Mouse (Mus musculus): Measurements from ENCODE around the gene Sptan1. TPM values are rescaled to one million over a fixed set of nuclear protein-coding genes. Genes with fewer than 3 reads are reported as not detected.

Sptan1 gene
- total RNA-seq, 1 experiment from 2014 or later = 326 TPM

DNA sequence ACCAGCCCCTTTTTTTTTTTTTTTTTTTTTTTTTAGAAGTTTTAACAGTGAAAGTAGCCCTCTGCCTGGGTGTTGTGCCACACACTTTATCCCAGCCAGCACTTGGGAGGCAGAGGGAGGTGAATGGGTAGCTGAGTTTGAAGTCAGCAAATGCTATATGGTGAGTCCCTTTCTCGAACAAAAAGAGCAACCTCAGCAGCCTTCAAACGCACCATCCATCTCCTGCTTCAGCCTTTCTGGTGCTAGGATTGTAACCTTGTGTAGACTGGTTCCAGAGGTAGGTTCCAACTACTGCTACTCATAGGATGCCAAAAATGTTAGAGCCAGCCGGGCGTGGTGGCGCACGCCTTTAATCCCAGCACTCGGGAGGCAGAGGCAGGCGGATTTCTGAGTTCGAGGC, 111.1 kb downstream of the Sptan1 start:
- no peak for ATAC-seq (replicated peaks; ENCODE audit: insufficient number of reproducible peaks, low FRiP score, low TSS enrichment, poor library complexity, severe bottlenecking)

- ATAC-seq (replicated peaks; ENCODE audit: insufficient number of reproducible peaks, low FRiP score, low TSS enrichment, poor library complexity, severe bottlenecking) = no peak
These were observed 111.6 kb downstream of the Sptan1 start for GRCm38 (mm10) chr2:30076959-30077358.

GRCm38 (mm10) chr2:30077502-30078348, 112.4 kb downstream of the Sptan1 start, which contains the start of gene Pkn3:
TSS of gene Pkn3 (plus strand) at chr2:30077684.
- peak; percentile 78 for ATAC-seq (replicated peaks; ENCODE audit: insufficient number of reproducible peaks, low FRiP score, low TSS enrichment, poor library complexity, severe bottlenecking)

DNA sequence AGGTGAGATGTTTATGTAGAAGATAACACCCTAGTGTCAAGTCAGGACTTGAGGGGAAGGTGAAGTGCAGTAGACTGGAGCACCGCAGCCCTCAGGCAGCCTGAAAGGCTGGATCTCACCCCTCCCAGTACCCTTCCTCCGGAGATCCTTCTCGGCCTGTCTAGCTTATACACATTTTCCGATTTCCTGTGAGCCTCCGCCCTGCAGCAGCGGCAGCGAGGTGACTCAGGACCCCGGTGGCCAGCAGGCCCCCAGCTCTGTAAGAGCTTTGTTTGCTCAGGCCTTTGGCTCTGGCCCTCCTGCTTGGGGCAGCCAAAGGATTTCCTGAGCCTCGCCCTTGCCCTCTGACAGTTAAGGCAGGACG, 113.0 kb downstream of the Sptan1 start:
- ATAC-seq (replicated peaks; ENCODE audit: insufficient number of reproducible peaks, low FRiP score, low TSS enrichment, poor library complexity, severe bottlenecking) = no peak

- ATAC-seq (replicated peaks; ENCODE audit: insufficient number of reproducible peaks, low FRiP score, low TSS enrichment, poor library complexity, severe bottlenecking) = no peak
These were observed 113.4 kb downstream of the Sptan1 start for GRCm38 (mm10) chr2:30078760-30079159.

GRCm38 (mm10) chr2:30080181-30080800, 114.9 kb downstream of the Sptan1 start:
- no peak for ATAC-seq (replicated peaks; ENCODE audit: insufficient number of reproducible peaks, low FRiP score, low TSS enrichment, poor library complexity, severe bottlenecking)

Other genes with a start within 250 kb of the Sptan1 start
- 0.68 TPM in 1 of 3 replicates, not detected in the others for gene Gm13420, start 213.9 kb upstream of the Sptan1 start, total RNA-seq (2017)
- gene Gm13547, start 206.2 kb upstream of the Sptan1 start, total RNA-seq (2017) = 3.0 TPM in 1 of 3 replicates, not detected in the others
- 1.8 to 11.1 TPM in 2 of 3 replicates, not detected in the other for gene Coq4, start 178.1 kb upstream of the Sptan1 start, total RNA-seq (2017)
- gene Trub2, start 177.1 kb upstream of the Sptan1 start, total RNA-seq (2017) = 17.7 to 41.0 TPM (median 28.7 TPM) in 3 replicates
- 7.7 to 10.9 TPM (median 8.0 TPM) in 3 replicates for gene Slc27a4, start 162.9 kb upstream of the Sptan1 start, total RNA-seq (2017)
- 13.8 to 26.9 TPM (median 23.8 TPM) in 3 replicates for gene Urm1, start 145.5 kb upstream of the Sptan1 start, total RNA-seq (2017)
- 1.2 to 9.8 TPM (median 3.1 TPM) in 3 replicates for gene Cercam, start 96.4 kb upstream of the Sptan1 start, total RNA-seq (2017)
- gene Odf2, start 76.3 kb upstream of the Sptan1 start, total RNA-seq (2017) = 76.9 to 105 TPM (median 89.7 TPM) in 3 replicates
- 62.8 to 92.3 TPM (median 86.3 TPM) in 3 replicates for gene Gle1, start 30.1 kb upstream of the Sptan1 start, total RNA-seq (2017)
- gene Wdr34, start 83.3 kb downstream of the Sptan1 start, total RNA-seq (2017) = not detected in 3 replicates
- gene Set, start 91.8 kb downstream of the Sptan1 start, total RNA-seq (2017) = 427 to 462 TPM (median 441 TPM) in 3 replicates
- gene Pkn3, start 112.1 kb downstream of the Sptan1 start, total RNA-seq (2017) = 0.38 to 1.1 TPM (median 0.39 TPM) in 3 replicates
- gene Zdhhc12, start 128.1 kb downstream of the Sptan1 start, total RNA-seq (2017) = 2.6 to 7.1 TPM (median 6.6 TPM) in 3 replicates
- gene Zer1, start 159.0 kb downstream of the Sptan1 start, total RNA-seq (2017) = 10.0 to 26.5 TPM (median 12.6 TPM) in 3 replicates
- gene Tbc1d13, start 168.2 kb downstream of the Sptan1 start, total RNA-seq (2017) = 33.8 to 54.8 TPM (median 52.4 TPM) in 3 replicates
- 2.9 to 7.7 TPM (median 3.3 TPM) in 3 replicates for gene Endog, start 205.9 kb downstream of the Sptan1 start, total RNA-seq (2017)
- 5.2 to 12.6 TPM (median 8.4 TPM) in 3 replicates for gene Spout1, start 212.9 kb downstream of the Sptan1 start, total RNA-seq (2017)
- gene Kyat1, start 240.3 kb downstream of the Sptan1 start, total RNA-seq (2017) = 1.2 to 4.5 TPM (median 2.9 TPM) in 3 replicates